Mouse (Mus musculus): ENCODE data around the gene Dab2ip. TPM values are rescaled to one million over a fixed set of nuclear protein-coding genes. Genes with fewer than 3 reads are reported as not detected.

Dab2ip gene
- polyA plus RNA-seq, 1 experiment from 2014 or later, result 56.9 TPM

DNA sequence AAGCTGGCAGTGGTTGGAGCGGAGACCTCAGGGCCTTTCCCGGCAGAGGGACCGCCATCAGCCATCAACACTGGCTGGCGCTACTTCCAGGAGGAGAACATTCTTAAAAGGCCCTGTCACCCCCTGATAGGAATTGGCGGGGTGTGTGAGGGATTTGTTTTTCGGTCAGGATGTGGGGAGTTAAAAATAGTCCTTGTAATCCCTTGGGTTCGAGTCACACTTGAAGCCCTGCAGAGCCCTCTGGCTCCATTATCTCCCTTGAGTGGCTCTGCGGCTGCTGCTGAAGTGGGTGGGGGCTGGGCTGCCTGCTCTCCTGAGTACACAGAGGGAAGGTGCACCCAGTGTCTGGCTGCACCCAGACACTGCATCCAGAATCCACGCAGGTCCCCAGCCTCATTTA, 30.3 kb downstream of the Dab2ip start:
- H3K27ac ChIP-seq, result no peak overlapping the region
- 26% methylated on average over 9 of the region's 9 CpGs for WGBS

DNA sequence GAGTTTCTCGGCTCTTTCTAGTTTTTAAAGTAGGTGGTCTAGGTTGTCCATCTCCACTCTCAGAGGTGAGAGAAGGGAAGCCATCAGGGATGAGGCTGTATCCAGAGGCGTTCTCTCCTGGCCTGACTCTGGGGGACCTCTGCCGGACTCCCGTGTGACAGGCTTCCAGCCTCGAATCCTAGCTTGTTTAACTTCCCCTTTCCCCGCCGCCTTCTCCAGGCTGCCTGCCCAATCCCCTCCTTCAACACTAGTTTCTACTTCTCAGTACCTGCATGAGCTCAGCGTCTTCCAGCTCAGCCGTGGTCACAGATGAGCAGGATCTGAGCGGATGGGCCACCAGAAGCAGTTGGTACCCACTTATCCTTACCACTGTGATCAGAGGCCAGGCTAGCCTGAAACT, 31.3 kb downstream of the Dab2ip start:
- peaks cover 20% of the 10 kb centered on the region for H3K4me1 ChIP-seq
- peaks cover 60% of the 10 kb centered on the region for H3K27me3 ChIP-seq
- 72% methylated on average over 10 of the region's 10 CpGs for WGBS
- H3K4me3 ChIP-seq (replicated peaks), result no peak overlapping the region
- H3K9ac ChIP-seq, result no peak overlapping the region
- no peaks in the 10 kb centered on the region for H3K9me3 ChIP-seq
- H3K4me2 ChIP-seq, result no peak overlapping the region
- ATAC-seq (ENCODE audit: low FRiP score), result no peak
- H3K27ac ChIP-seq, result no peak overlapping the region
- no peaks in the 10 kb centered on the region for H3K36me3 ChIP-seq (replicated peaks)

More for the DNA sequence above, 30.3 kb downstream of the Dab2ip start:
- no peak overlapping the region for H3K4me3 ChIP-seq (replicated peaks)
- H3K4me2 ChIP-seq, result no peak overlapping the region
- H3K9ac ChIP-seq, result peak overlapping the region; percentile 21; the same call in 1 of the 2 replicates
- H3K9me3 ChIP-seq, result no peaks in the 10 kb centered on the region
- H3K27me3 ChIP-seq, result peaks cover 70% of the 10 kb centered on the region
- no peaks in the 10 kb centered on the region for H3K36me3 ChIP-seq (replicated peaks)
- peaks cover 21% of the 10 kb centered on the region for H3K4me1 ChIP-seq
- ATAC-seq (ENCODE audit: low FRiP score), result peak; percentile 56; the same call in 1 of the 2 replicates

GRCm38 (mm10) chr2:35589800-35590199, 31.7 kb downstream of the Dab2ip start:
- Histone ChIP-seq H3K27me3 (peaks cover 56% of the 10 kb centered on the region), H3K36me3 (replicated peaks) (no peaks in the 10 kb centered on the region), H3K4me3 (replicated peaks) (no peak overlapping the region), H3K9me3 (no peaks in the 10 kb centered on the region), H3K27ac (no peak overlapping the region), H3K4me2 (no peak overlapping the region), H3K9ac (no peak overlapping the region), H3K4me1 (peaks cover 19% of the 10 kb centered on the region)
- no peak for ATAC-seq (ENCODE audit: low FRiP score)
- WGBS, result 94% methylated on average over 4 of the region's 4 CpGs

GRCm38 (mm10) chr2:35591961-35592724, 34.1 kb downstream of the Dab2ip start:
- Histone ChIP-seq H3K36me3 (replicated peaks) (no peaks in the 10 kb centered on the region), H3K9ac (no peak overlapping the region), H3K4me2 (no peak overlapping the region), H3K27me3 (peaks cover 37% of the 10 kb centered on the region), H3K9me3 (no peaks in the 10 kb centered on the region), H3K4me1 (peaks cover 17% of the 10 kb centered on the region), H3K27ac (no peak overlapping the region), H3K4me3 (replicated peaks) (no peak overlapping the region)
- ATAC-seq (ENCODE audit: low FRiP score), result no peak
- WGBS, result 73% methylated on average over 14 of the region's 14 CpGs

DNA sequence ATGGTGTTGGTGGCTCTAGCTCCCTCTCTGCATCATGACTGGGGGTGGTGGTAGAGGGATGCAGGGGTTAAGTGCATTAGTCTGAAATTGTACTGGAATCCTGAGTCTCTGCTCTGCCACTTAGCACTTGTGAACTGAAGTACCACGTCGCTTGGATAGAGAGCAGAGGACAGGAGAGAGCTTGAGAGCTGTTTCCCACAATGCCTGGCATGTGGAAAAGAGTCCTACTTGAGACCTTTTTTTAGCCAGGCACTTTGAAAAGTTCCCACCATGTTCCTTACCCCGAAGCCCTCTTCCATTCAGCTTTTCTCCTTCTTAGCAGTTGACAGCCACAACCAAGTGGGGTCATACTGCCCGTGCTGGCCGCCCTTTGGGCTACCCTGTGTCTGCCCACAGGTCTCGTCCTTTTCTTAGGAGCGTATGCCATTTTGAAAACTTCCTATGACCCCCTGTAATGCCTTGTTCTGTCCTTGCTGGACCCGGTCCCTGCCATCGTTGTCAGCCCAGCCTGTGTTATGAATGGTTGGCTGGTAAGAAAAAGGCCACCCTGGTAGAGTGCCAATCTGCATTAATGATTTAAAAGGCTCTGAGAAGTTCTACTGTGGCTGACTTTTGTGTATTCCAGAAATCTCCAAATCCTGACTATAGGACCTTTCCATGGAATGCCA, 34.8 kb downstream of the Dab2ip start:
- H3K27me3 ChIP-seq, result peaks cover 31% of the 10 kb centered on the region
- no peak overlapping the region for H3K4me3 ChIP-seq (replicated peaks)
- WGBS, result 58% methylated on average over 9 of the region's 9 CpGs
- peaks cover 11% of the 10 kb centered on the region for H3K4me1 ChIP-seq
- H3K27ac ChIP-seq, result no peak overlapping the region
- no peaks in the 10 kb centered on the region for H3K9me3 ChIP-seq
- ATAC-seq (ENCODE audit: low FRiP score), result no peak
- no peak overlapping the region for H3K9ac ChIP-seq
- H3K4me2 ChIP-seq, result no peak overlapping the region
- no peaks in the 10 kb centered on the region for H3K36me3 ChIP-seq (replicated peaks)

GRCm38 (mm10) chr2:35593889-35594288, 35.8 kb downstream of the Dab2ip start:
- no peak overlapping the region for H3K27ac ChIP-seq
- no peak overlapping the region for H3K9ac ChIP-seq
- no peak overlapping the region for H3K4me3 ChIP-seq (replicated peaks)
- no peaks in the 10 kb centered on the region for H3K36me3 ChIP-seq (replicated peaks)
- H3K9me3 ChIP-seq, result no peaks in the 10 kb centered on the region
- no peak overlapping the region for H3K4me2 ChIP-seq
- H3K4me1 ChIP-seq, result peaks cover 1% of the 10 kb centered on the region
- no peak for ATAC-seq (ENCODE audit: low FRiP score)
- 73% methylated on average over 7 of the region's 7 CpGs for WGBS
- peaks cover 20% of the 10 kb centered on the region for H3K27me3 ChIP-seq

- no peak for ATAC-seq (ENCODE audit: low FRiP score)
- Histone ChIP-seq H3K9ac (no peak overlapping the region), H3K36me3 (replicated peaks) (no peaks in the 10 kb centered on the region), H3K27ac (no peak overlapping the region), H3K4me2 (no peak overlapping the region), H3K9me3 (no peaks in the 10 kb centered on the region), H3K4me3 (replicated peaks) (no peak overlapping the region), H3K4me1 (no peaks in the 10 kb centered on the region; the same call in none of the 2 replicates), H3K27me3 (peaks cover 9% of the 10 kb centered on the region)
- 77% methylated on average over 1 of the region's 1 CpGs for WGBS
Measured at GRCm38 (mm10) chr2:35595102-35595501, 37.0 kb downstream of the Dab2ip start.

DNA sequence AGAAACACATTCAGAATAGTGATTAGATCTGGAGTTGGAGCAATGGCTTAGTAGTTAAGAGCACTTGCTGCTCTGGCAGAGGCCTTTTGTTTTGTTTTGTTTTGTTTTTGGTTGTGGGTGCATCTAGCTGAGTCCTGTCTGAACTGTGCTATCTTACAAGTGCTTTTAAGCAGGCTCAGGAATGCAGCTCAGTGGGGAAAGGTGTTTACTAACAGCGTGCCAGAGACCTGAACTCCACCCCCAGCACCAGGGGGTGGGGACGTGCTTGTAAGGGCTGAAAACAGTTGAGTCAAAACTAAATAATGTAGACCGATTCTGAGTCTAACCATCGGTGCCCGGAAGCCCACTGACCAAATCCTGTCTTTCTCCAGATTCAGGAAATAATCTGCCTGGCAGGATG, 37.7 kb downstream of the Dab2ip start:
- Histone ChIP-seq H3K4me1 (no peaks in the 10 kb centered on the region; the same call in none of the 2 replicates), H3K4me3 (replicated peaks) (no peak overlapping the region), H3K4me2 (no peak overlapping the region), H3K27ac (no peak overlapping the region), H3K36me3 (replicated peaks) (no peaks in the 10 kb centered on the region), H3K9me3 (no peaks in the 10 kb centered on the region), H3K9ac (no peak overlapping the region), H3K27me3 (peaks cover 3% of the 10 kb centered on the region; the same call in 1 of the 2 replicates)
- 53% methylated on average over 5 of the region's 5 CpGs for WGBS
- ATAC-seq (ENCODE audit: low FRiP score), result no peak

GRCm38 (mm10) chr2:35596796-35597195, 38.7 kb downstream of the Dab2ip start:
- Histone ChIP-seq H3K9ac (no peak overlapping the region), H3K4me3 (replicated peaks) (no peak overlapping the region), H3K36me3 (replicated peaks) (no peaks in the 10 kb centered on the region), H3K27me3 (peaks cover under 1% of the 10 kb centered on the region; the same call in 1 of the 2 replicates), H3K4me1 (no peaks in the 10 kb centered on the region; the same call in none of the 2 replicates), H3K9me3 (no peaks in the 10 kb centered on the region), H3K27ac (no peak overlapping the region), H3K4me2 (no peak overlapping the region)
- ATAC-seq (ENCODE audit: low FRiP score), result no peak
- WGBS, result 75% methylated on average over 4 of the region's 4 CpGs

DNA sequence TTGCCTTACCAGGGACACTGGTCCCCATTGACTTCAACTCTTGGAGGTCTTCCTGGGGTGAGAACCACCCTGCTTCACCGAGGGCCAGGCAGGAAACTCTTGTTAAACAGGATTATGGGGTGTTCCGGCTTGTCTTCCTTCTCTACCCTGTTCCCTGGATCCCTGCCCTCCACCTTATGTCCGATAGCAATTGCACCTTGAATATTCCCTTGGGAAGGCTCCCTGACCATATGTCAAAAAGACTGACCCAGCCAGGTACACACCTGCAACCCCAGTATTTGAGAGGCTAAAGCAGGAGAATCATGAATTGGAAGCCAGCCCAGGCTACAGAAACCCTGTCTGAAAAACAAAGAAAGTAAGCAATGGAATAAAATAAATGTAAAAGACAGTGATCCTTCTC, 40.8 kb downstream of the Dab2ip start:
- H3K27ac ChIP-seq, result no peak overlapping the region
- WGBS, result 90% methylated on average over 3 of the region's 3 CpGs
- no peaks in the 10 kb centered on the region for H3K36me3 ChIP-seq (replicated peaks)
- no peaks in the 10 kb centered on the region; the same call in 1 of the 2 replicates for H3K4me1 ChIP-seq
- H3K4me2 ChIP-seq, result no peak overlapping the region
- no peak for ATAC-seq (ENCODE audit: low FRiP score)
- no peaks in the 10 kb centered on the region for H3K9me3 ChIP-seq
- H3K9ac ChIP-seq, result no peak overlapping the region
- H3K4me3 ChIP-seq (replicated peaks), result no peak overlapping the region
- H3K27me3 ChIP-seq, result no peaks in the 10 kb centered on the region

GRCm38 (mm10) chr2:35601665-35602064, 43.6 kb downstream of the Dab2ip start:
- ATAC-seq (ENCODE audit: low FRiP score), result no peak
- 73% methylated on average over 3 of the region's 3 CpGs for WGBS
- H3K4me3 ChIP-seq (replicated peaks), result no peak overlapping the region
- peaks cover 6% of the 10 kb centered on the region; the same call in 1 of the 2 replicates for H3K4me1 ChIP-seq
- H3K27me3 ChIP-seq, result no peaks in the 10 kb centered on the region
- H3K36me3 ChIP-seq (replicated peaks), result no peaks in the 10 kb centered on the region
- H3K9ac ChIP-seq, result no peak overlapping the region
- no peak overlapping the region for H3K27ac ChIP-seq
- no peak overlapping the region for H3K4me2 ChIP-seq
- H3K9me3 ChIP-seq, result no peaks in the 10 kb centered on the region

GRCm38 (mm10) chr2:35607476-35607875, 49.4 kb downstream of the Dab2ip start:
- no peaks in the 10 kb centered on the region for H3K9me3 ChIP-seq
- no peaks in the 10 kb centered on the region for H3K27me3 ChIP-seq
- WGBS, result 25% methylated on average over 8 of the region's 8 CpGs
- H3K4me1 ChIP-seq, result peaks cover 48% of the 10 kb centered on the region
- no peak overlapping the region for H3K4me3 ChIP-seq (replicated peaks)
- H3K4me2 ChIP-seq, result no peak overlapping the region
- no peak for ATAC-seq (ENCODE audit: low FRiP score)
- no peak overlapping the region for H3K9ac ChIP-seq
- H3K36me3 ChIP-seq (replicated peaks), result no peaks in the 10 kb centered on the region
- no peak overlapping the region for H3K27ac ChIP-seq

All from forebrain, embryonic 12.5 days (tissue).